Mouse (Mus musculus) hindlimb bud, embryonic 11.5 days (tissue): ENCODE results near the gene Rffl.

ENCODE experiments used
- DNase-seq: peaks from one replicate; pipeline ENCODE4 v3.0.0-alpha.2; 2012; ENCODE audit warnings: low read depth, low spot score; ENCODE audit errors: extremely low spot score

The Rffl gene

DNA sequence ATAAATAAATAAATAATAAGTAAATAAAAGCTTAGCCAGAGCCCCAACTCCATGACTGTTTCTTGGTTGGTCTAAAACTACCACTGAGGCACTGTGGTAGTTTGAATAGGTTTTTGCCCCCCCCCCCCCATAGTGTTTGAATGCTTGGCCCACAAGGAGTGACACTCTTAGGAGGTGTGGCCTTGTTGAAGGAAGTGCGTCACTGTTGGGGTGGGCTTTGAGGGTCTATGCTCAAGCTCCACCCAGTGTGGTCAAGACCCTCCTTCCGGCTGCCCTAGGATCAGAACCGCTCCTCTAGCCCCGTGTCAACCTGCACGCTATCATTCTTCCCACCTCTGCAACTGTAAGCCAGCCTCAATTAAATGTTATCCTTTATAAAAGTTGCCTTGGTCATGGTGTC, 4.6 kb upstream of the Rffl start:
- DNase-seq = no peak

GRCm38 (mm10) chr11:82874924-82875323, 3.9 kb upstream of the Rffl start:
- DNase-seq = no peak

GRCm38 (mm10) chr11:82870173-82871030, 608 bp downstream of the Rffl start:
- no peak for DNase-seq

GRCm38 (mm10) chr11:82869506-82870172, 1.4 kb downstream of the Rffl start:
- no peak for DNase-seq

GRCm38 (mm10) chr11:82867956-82868355, 3.1 kb downstream of the Rffl start:
- no peak for DNase-seq

GRCm38 (mm10) chr11:82866850-82867564, 4.0 kb downstream of the Rffl start:
- no peak for DNase-seq

DNA sequence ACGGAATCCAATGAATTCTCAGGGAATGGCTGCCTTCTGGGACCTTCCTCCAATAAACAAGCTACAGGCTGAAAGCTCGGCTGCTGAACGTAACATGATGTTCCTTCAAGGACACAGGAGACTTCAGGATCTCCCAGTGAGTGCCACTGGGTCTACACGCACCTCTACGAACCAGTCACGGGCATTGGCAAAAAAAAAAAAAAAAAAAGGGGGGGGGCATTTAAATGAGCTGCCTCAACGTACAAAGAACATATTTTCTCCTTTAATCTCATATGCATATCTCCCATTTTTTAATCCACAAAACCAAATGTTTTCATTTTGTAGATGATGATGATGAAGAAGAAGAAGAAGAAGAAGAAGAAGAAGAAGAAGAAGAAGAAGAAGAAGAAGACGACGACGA, 5.1 kb downstream of the Rffl start:
- no peak for DNase-seq

- no peak for DNase-seq
Observed at GRCm38 (mm10) chr11:82863488-82863931, 7.5 kb downstream of the Rffl start.

- DNase-seq = no peak
Observed at GRCm38 (mm10) chr11:82863059-82863458, 8.0 kb downstream of the Rffl start.

DNA sequence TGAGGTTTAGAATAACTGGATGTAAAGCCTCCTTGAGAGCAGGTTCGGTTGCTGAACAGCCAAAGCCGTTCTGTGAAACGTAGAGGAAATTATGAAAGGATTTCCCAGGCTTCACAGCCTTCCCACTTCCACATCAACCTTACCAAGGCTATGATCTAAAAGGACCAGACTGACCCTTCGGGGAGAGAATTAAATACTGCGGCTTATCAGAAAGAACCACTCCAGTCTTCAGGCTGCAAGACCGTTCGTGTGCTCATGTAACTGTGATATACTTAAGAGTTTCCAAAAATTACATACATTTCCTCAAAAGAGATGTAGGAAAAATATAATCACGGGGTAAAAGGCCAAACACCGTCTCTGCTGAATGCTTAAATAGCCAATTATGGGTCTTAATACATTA, 8.4 kb downstream of the Rffl start:
- DNase-seq = no peak

- no peak for DNase-seq
Observed at GRCm38 (mm10) chr11:82861558-82861957, 9.5 kb downstream of the Rffl start.

DNA sequence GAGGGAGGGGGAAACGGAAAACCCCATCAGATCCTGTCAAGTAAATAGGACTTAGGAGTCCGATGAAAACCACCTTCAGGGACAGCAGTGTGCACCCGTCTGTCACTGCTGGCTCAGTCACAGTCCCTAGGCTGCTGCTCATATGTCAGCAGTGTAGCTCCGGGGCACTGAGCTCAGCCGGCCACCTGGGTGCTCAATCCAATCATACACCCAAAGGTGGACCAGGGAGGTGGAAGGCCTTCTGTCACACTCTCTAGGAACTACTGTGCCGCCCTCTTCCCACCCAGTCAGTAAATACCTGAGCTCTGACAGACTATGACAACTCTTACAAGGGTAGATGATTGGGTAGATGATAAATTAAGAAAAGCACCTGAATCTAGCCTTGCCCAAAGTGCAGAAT, 10.3 kb downstream of the Rffl start:
- DNase-seq = no peak

GRCm38 (mm10) chr11:82857307-82857848, 13.6 kb downstream of the Rffl start:
- DNase-seq = no peak

- DNase-seq = no peak
Observed at GRCm38 (mm10) chr11:82856032-82856431, 15.0 kb downstream of the Rffl start.

- DNase-seq = no peak
Observed at GRCm38 (mm10) chr11:82855327-82855973, 15.6 kb downstream of the Rffl start.

- no peak for DNase-seq
Observed at GRCm38 (mm10) chr11:82854111-82854510, 16.9 kb downstream of the Rffl start.

DNA sequence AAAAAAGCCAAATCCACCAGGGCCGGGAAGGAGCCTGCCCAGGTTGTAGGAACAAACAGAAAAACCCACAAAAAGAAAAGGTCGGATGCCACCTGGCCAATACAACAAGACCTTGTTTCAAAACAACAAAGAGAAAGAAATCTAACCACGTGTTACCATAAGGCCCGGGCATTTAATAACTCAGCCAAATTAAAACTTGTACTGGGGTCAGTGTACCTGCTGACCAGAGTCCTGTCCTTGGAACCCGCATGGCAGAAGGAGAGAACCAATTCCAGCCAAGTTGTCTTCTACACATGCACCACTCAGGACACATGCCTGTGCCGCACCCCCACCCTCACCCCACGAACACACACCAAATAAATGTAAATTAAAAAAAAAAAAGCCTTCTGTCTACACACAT, 18.1 kb downstream of the Rffl start:
- no peak for DNase-seq

DNA sequence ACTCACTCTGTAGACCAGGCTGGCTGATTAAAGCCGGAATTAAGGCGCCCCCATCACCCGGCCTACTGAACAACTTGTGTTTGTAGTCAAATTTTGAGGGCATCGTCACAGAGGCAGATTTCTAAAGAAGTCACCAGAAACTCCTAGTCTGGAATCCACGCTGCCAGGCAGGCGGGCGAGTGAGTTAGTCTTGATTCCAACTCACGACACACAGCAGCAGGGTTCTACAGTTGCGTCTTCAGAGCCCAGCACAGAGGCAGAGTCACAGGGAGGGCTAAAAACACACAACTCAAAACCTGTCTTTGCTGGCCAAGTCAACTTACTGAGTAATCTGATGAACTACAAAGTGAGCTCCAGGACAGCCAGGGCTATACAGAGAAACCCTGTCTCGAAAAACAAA, 18.5 kb downstream of the Rffl start:
- no peak for DNase-seq

DNA sequence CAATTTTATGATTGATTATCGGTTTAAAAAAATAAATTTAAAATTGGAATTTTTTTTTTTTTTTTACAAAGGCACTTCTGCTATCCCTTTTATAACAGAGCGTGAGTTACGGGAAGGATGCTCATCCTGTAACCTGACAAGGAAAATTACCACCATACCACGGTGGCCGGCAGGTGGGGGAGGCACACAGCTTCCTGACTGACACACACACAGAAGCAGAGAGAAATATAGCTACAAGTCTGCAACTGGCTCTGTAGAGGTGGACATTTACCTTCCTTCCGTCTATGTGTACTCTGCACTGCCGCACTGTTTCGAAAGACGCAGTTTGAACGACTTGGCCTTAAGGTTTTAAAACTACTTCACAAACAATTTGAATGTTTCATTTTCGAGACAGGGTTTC, 18.9 kb downstream of the Rffl start:
- DNase-seq = no peak

GRCm38 (mm10) chr11:82850259-82850658, 20.8 kb downstream of the Rffl start:
- no peak for DNase-seq

DNA sequence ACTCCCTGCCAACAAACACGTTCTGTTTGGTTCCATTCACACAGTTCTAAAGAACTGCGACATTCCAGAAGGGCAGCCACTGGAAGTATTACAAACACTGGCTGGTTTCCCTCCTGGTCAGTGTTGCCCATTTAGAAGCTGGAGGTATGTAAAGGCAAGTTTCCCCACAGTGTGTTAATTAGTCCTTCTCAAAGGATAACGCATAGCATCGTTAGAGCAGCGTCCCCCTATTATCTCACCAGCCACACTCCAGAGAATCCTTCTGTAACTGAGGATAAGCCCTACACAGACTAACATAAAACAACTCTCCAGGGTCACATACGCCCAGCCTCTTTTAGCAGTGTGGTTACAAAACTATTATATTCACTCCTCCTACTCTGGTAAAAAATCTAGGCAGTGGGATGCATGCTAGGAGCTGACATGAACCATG, 23.4 kb downstream of the Rffl start:
- DNase-seq = no peak
